Mouse (Mus musculus): ENCODE measurements around the gene Ado. TPM values are rescaled to one million over a fixed set of nuclear protein-coding genes. Genes with fewer than 3 reads are reported as not detected.

Ado gene
- 17.7 and 21.4 TPM in 2 replicates for total RNA-seq (2017)

DNA sequence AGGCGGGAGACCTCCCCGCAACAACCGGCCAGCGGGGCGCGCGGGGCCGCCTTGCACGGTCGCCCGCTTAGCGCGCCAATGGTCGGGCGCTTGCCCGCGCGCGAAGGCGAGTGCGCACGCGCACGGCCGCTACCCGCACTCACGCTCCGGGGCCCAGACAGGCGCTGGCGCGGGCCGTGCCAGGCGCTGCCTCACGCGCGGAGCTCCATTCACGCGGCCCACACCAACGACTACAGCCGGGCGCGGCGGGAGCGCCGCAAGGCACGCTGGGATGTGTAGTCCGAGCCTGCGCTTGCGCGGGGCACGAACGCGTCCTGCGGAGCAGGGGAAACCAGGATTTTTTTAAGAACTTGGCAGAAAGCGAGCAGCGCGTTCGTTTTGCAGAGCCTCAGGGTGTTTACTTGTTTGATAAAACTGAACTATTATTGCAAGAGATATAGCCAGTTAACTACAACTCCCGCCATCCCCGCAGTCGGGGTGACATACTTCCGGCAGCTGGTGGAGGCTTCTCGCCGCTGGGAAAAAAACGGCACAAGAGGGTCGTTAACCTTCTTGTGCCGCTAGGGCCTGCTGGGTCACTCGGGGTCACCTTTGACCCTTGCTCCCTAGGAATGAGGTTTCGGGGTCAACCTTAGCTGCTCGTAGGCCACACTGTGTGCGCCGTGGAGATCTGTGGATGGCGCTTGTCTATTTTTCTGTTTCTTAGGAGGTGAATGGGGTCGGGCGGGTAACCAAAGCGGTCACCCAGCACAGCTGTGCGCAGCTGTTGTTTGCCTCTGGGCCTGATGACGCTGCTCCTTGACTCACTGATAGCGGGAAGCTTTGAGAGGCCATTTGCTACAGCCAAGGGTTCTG, at the start of gene Ado:
Ado (minus strand) TSS at position 79 of the 855 bp plus-strand sequence.
- ATAC-seq (replicated peaks in 1 of 2; ENCODE audit: insufficient read depth in 1 of 2, low FRiP score in 2 of 2, low TSS enrichment in 1 of 2, low read depth in 1 of 2, poor library complexity in 2 of 2, severe bottlenecking in 2 of 2), result peak; percentile 83 to 91

GRCm38 (mm10) chr10:67595278-67595677, 46.5 kb upstream of the Ado start:
- peak in 1 of 2 experiments; percentile 32; a peak in 1 of 4 replicates for ATAC-seq (replicated peaks in 1 of 2; ENCODE audit: insufficient read depth in 1 of 2, low FRiP score in 2 of 2, low TSS enrichment in 1 of 2, low read depth in 1 of 2, poor library complexity in 2 of 2, severe bottlenecking in 2 of 2)

DNA sequence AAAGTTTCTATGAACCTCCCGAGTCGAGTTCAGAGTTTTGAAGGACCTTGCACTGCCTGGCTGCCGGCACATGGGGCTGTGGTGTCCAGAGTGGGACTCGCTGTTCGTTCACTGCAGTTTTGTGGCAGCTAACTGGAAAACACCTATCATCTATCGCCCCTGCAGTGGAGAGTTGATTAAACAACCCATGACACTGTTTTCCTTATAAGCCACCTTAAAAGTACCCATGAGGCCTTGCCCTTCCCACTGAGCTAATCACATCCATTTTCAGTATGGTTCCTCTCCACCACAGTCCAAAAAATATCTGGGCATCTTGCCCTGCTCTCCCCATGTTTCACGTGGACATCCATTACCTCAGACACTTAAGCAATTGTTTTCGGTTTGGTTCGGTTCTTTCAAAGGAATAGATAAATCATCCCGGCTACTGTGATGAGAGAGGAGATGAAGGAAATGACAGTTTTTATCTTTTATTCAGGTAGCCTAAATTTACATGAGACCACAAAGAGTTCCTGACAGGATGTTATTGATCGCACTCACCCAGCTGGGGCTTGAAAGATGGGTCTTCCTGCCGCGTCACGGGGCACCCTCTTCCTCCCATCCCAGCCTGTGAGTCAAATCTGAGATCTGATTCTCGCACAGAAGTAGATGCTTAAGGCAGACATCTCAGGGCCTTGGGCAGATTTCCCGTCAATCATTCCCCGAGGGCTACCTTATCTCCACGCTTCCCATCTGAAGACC, 37.3 kb upstream of the Ado start:
- no peak for ATAC-seq (replicated peaks in 1 of 2; ENCODE audit: insufficient read depth in 1 of 2, low FRiP score in 2 of 2, low TSS enrichment in 1 of 2, low read depth in 1 of 2, poor library complexity in 2 of 2, severe bottlenecking in 2 of 2)

GRCm38 (mm10) chr10:67581698-67582285, 33.0 kb upstream of the Ado start:
- ATAC-seq (replicated peaks in 1 of 2; ENCODE audit: insufficient read depth in 1 of 2, low FRiP score in 2 of 2, low TSS enrichment in 1 of 2, low read depth in 1 of 2, poor library complexity in 2 of 2, severe bottlenecking in 2 of 2), result peak; percentile 86 to 94

DNA sequence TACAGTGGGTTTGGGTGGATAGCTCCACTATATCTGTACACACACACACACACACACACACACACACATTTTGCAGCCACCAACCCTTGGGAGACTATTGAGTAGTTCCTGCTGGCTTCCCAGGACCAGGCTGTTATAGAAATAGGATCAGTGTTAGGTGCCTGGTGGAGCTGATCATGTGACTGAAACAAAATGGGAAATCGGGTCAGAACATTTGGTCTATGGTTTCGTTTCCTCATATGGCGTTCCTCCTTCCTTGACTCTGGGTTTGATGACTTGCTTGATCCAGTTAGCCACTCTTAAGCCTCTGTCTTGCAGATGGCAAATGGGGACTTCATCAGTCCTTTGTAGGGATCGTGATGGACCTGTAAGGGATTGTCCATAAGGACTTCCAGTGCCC, 31.1 kb upstream of the Ado start:
- ATAC-seq (replicated peaks in 1 of 2; ENCODE audit: insufficient read depth in 1 of 2, low FRiP score in 2 of 2, low TSS enrichment in 1 of 2, low read depth in 1 of 2, poor library complexity in 2 of 2, severe bottlenecking in 2 of 2), result no peak

DNA sequence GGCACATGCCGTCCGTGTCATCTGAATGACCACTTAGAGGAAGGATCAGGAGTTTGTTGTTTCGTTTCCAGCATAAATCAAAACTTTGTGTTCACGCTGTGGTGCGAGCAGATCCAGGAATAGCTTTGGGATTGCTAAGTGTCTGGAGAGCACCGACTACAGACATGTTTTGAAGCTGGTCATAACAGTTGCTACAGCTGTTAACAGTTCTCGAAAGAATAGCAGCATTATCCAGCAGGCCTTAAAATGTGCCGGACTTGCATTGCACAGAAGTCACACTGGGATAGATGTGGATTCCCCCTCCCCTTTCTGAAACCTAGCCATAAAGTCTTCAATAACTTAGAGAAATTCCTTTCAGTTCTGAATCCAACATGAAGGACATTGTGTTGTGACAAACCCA, 24.6 kb upstream of the Ado start:
- ATAC-seq (replicated peaks in 1 of 2; ENCODE audit: insufficient read depth in 1 of 2, low FRiP score in 2 of 2, low TSS enrichment in 1 of 2, low read depth in 1 of 2, poor library complexity in 2 of 2, severe bottlenecking in 2 of 2), result no peak

DNA sequence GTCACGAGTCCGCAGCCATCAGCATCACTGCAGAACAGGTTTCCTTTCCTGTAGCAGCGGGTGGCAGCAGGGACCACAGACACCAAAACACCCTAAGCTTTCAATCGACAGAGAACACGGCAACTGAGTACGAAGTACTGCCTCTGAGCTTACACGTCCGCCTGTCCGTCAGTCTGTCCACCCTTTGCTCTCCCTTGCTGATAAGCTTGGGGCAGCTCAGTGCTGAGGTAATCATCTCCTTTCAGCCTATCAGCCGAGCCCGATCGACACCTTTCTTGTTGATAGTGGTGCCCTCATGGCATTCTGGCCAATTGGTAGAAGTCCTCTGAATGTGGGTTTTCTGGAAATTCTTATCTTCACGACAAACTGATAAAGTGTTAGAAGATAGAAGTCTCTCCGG, 22.7 kb upstream of the Ado start:
- no peak for ATAC-seq (replicated peaks in 1 of 2; ENCODE audit: insufficient read depth in 1 of 2, low FRiP score in 2 of 2, low TSS enrichment in 1 of 2, low read depth in 1 of 2, poor library complexity in 2 of 2, severe bottlenecking in 2 of 2)

- no peak for ATAC-seq (replicated peaks in 1 of 2; ENCODE audit: insufficient read depth in 1 of 2, low FRiP score in 2 of 2, low TSS enrichment in 1 of 2, low read depth in 1 of 2, poor library complexity in 2 of 2, severe bottlenecking in 2 of 2)
Observed at GRCm38 (mm10) chr10:67569539-67569938, 20.8 kb upstream of the Ado start.

- peak; percentile 77 to 93 for ATAC-seq (replicated peaks in 1 of 2; ENCODE audit: insufficient read depth in 1 of 2, low FRiP score in 2 of 2, low TSS enrichment in 1 of 2, low read depth in 1 of 2, poor library complexity in 2 of 2, severe bottlenecking in 2 of 2)
Observed at GRCm38 (mm10) chr10:67566104-67566503, 17.3 kb upstream of the Ado start.

- ATAC-seq (replicated peaks in 1 of 2; ENCODE audit: insufficient read depth in 1 of 2, low FRiP score in 2 of 2, low TSS enrichment in 1 of 2, low read depth in 1 of 2, poor library complexity in 2 of 2, severe bottlenecking in 2 of 2), result no peak
Observed at GRCm38 (mm10) chr10:67564509-67564908, 15.8 kb upstream of the Ado start.

DNA sequence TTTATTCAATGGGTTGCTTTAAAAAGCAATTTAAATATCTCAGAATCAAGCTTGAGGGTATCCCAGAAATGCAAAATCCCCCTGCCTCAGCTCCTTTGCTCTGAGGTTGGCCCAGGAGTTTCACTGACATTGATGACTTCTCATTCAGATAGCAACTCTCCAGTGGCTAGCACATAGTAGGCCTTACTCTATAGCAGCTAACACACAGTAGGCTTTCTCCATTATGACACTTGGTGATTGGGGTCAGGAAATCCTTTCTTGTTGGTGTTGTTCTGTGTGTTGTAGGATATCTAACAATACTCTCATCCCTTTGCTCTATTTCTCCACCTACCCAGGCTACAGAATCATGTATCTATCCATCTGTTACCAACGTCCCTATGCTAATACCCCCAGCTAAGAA, 12.4 kb upstream of the Ado start:
- no peak for ATAC-seq (replicated peaks in 1 of 2; ENCODE audit: insufficient read depth in 1 of 2, low FRiP score in 2 of 2, low TSS enrichment in 1 of 2, low read depth in 1 of 2, poor library complexity in 2 of 2, severe bottlenecking in 2 of 2)

- ATAC-seq (replicated peaks in 1 of 2; ENCODE audit: insufficient read depth in 1 of 2, low FRiP score in 2 of 2, low TSS enrichment in 1 of 2, low read depth in 1 of 2, poor library complexity in 2 of 2, severe bottlenecking in 2 of 2), result no peak
Observed at GRCm38 (mm10) chr10:67559765-67560394, 11.1 kb upstream of the Ado start.

DNA sequence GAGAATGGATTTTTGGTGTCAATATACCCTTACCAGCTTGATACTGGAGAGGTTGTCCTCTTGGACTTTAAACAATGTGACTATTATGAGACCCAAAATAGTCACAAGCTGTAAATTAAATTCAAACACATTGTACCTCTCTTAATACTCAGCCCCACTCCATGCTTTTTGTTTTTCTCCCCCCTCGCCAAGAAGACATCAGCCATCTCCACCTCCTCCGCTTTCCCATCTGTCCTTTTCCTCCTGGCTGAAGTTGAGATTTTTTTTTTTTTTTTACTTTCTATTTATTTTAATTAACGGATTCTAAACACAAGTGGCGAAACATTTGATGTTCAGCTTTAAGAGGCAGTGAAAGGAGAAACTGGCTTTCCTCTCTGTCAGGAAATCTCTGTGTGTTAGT, 9.3 kb upstream of the Ado start:
- no peak for ATAC-seq (replicated peaks in 1 of 2; ENCODE audit: insufficient read depth in 1 of 2, low FRiP score in 2 of 2, low TSS enrichment in 1 of 2, low read depth in 1 of 2, poor library complexity in 2 of 2, severe bottlenecking in 2 of 2)

DNA sequence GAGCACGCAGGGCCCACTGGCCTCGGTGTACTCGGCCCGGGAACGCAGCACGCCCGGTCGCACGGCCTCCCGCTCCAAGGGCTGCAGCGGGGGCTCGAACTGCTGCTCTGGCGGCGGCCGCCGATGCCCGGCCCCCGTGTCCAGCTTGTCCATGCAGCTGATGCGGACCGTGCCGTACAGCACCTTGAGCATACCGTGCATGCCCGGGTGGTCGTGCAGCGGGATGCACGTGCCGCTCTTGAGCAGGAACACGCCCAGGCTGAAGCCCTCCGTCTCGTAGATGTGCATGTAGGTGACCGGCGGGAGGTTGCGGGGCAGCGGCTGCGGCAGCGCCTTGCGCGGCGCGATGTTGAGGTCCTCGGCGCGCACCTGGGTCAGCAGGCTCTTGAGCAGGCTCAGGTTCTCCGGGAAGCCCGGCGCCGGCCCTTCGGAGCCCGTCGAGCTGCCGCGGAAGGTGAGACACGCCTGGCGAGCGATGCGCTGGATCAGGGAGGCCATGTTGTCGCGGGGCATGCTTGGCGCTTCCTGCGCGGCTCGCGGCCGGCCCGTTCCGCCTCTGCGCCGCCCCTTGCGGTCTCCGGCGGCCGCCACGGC, 397 bp downstream of the Ado start:
- ATAC-seq (replicated peaks in 1 of 2; ENCODE audit: insufficient read depth in 1 of 2, low FRiP score in 2 of 2, low TSS enrichment in 1 of 2, low read depth in 1 of 2, poor library complexity in 2 of 2, severe bottlenecking in 2 of 2), result no peak

GRCm38 (mm10) chr10:67547850-67548260, 900 bp downstream of the Ado start:
- ATAC-seq (replicated peaks in 1 of 2; ENCODE audit: insufficient read depth in 1 of 2, low FRiP score in 2 of 2, low TSS enrichment in 1 of 2, low read depth in 1 of 2, poor library complexity in 2 of 2, severe bottlenecking in 2 of 2), result no peak

DNA sequence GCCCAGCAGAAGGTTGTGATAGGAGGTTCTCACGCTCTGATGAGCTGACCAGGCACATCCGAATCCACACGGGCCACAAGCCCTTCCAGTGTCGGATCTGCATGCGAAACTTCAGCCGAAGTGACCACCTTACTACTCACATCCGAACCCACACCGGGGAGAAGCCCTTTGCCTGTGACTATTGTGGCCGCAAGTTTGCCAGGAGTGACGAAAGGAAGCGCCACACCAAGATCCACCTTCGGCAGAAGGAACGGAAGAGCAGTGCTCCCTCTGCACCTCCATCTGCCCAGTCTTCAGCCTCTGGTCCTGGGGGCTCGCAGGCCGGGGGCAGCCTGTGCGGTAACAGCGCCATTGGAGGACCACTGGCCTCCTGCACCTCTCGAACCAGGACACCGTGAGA, 8.2 kb downstream of the Ado start:
- no peak for ATAC-seq (replicated peaks in 1 of 2; ENCODE audit: insufficient read depth in 1 of 2, low FRiP score in 2 of 2, low TSS enrichment in 1 of 2, low read depth in 1 of 2, poor library complexity in 2 of 2, severe bottlenecking in 2 of 2)

- no peak for ATAC-seq (replicated peaks in 1 of 2; ENCODE audit: insufficient read depth in 1 of 2, low FRiP score in 2 of 2, low TSS enrichment in 1 of 2, low read depth in 1 of 2, poor library complexity in 2 of 2, severe bottlenecking in 2 of 2)
Observed at GRCm38 (mm10) chr10:67539401-67539730, 9.4 kb downstream of the Ado start.

Data from hematopoietic stem cell, adult 5-6 weeks (primary cell).